Mouse (Mus musculus) spleen, adult 12 weeks (tissue): ENCODE measurements around the gene Fgf15.
"Not testable (repeated sequence)": the region's sequence is repeated elsewhere in the genome, so short reads cannot be mapped to it uniquely, and the experiment has no call there.

ENCODE experiments used
- DNase-seq: peaks from one replicate; pipeline ENCODE4 v3.0.0; 2022; ENCODE audit warnings: low spot score

Gene Fgf15

GRCm38 (mm10) chr7:144891863-144892262 is 4.5 kb upstream of the Fgf15 start:
- no peak for DNase-seq

- no peak for DNase-seq
Observed at GRCm38 (mm10) chr7:144892322-144892721, 4.0 kb upstream of the Fgf15 start.

- DNase-seq = no peak
Observed at GRCm38 (mm10) chr7:144894191-144894590, 2.1 kb upstream of the Fgf15 start.

GRCm38 (mm10) chr7:144894706-144895105 is 1.6 kb upstream of the Fgf15 start:
- DNase-seq = no peak

DNA sequence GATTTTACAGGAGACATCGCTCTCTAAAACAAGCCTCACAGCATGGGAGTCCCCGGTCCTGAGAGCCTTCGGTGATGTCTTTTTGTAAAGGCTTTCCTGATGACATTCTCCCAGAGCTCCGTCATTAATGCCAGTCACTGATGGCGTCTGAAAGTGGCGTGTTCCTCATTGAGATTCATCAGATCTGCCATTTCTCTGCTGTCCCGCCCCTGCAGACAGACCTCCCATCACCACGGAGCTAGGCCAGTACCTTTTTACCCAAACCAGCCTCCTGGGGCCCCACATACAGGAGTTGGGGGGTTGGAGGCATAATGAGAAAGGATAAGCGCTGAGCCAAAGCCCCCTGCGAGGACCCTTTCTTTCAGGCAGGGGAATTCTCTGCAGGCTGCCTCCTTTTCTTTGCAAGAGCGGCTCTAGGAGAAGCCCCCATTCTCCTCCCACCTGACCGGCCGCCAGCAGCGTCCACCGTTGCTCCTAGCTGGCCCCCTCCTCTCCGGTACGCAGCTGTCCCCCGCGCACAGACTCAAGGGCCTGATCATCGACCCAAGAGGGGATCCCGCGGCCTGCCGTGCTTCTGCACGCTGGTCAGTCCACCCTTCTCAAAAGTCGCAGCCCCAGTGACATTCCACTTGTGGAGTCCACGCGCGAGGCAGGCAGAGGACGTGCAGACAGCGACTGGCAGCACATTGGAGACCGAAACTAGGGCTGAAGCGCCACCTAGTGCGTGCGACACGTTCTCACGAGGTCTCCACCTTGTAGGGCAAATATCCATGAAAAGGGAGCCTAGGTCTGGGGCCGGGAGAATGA is 823 bp upstream of the Fgf15 start:
- peak; percentile 27 for DNase-seq

DNA sequence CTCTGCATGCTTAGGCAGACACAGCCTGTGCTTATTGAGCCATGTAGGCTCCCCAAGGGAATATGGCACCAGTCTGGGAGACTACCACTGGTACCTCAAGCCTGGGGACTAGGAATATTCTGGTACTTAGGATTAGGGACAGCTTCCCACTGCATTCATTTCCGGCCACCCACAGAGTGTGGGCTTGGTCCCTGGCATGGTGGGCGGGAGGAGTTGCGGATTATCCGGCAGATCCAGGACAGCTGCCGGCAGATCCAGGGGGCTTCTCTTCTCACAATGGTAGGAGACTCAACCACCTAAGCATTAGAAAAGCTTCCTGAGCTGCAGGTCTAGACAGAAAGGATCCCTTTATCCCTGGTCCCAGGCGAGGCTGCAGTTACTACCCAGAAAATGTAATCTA is 2.2 kb downstream of the Fgf15 start:
- no peak for DNase-seq

- DNase-seq = not testable (repeated sequence)
Observed at GRCm38 (mm10) chr7:144905514-144905913, 9.2 kb downstream of the Fgf15 start.

- DNase-seq = peak; percentile 42
Observed at GRCm38 (mm10) chr7:144906708-144907397, 10.5 kb downstream of the Fgf15 start.

GRCm38 (mm10) chr7:144907793-144908192 is 11.5 kb downstream of the Fgf15 start:
- DNase-seq = no peak

- DNase-seq = no peak
Observed at GRCm38 (mm10) chr7:144908705-144909104, 12.4 kb downstream of the Fgf15 start.

GRCm38 (mm10) chr7:144911121-144911520 is 14.8 kb downstream of the Fgf15 start:
- no peak for DNase-seq

- no peak for DNase-seq
Observed at GRCm38 (mm10) chr7:144912897-144913296, 16.6 kb downstream of the Fgf15 start.

DNA sequence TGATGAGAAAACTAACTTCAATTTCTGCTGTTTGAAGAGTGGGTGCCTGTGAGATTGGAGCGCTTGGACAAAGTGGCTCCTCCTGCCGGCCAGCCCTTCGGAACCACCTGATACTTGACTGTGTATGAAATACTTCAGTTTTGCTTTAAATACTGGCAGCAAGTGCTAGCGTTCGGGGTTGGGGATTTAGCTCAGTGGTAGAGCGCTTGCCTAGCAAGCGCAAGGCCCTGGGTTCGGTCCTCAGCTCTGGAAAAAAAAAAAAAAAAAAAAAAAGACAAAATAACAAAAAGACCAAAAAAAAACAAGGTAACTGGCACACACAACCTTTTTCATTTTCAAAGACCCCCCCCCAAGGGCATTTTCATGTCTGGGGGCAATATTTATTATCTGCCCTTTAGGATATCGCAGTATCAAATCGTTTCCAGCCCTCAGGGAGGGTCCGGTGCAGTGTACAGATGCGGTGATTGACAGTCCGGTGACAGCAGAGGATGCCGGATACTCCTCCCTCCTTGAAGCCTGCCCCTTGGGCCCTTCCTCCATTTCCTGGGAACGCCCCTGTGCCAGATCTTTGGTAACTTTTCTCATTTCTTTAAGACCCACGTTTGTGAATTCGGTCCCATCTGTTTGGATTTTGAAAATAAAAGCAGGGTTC is 18.1 kb downstream of the Fgf15 start:
- no peak for DNase-seq

DNA sequence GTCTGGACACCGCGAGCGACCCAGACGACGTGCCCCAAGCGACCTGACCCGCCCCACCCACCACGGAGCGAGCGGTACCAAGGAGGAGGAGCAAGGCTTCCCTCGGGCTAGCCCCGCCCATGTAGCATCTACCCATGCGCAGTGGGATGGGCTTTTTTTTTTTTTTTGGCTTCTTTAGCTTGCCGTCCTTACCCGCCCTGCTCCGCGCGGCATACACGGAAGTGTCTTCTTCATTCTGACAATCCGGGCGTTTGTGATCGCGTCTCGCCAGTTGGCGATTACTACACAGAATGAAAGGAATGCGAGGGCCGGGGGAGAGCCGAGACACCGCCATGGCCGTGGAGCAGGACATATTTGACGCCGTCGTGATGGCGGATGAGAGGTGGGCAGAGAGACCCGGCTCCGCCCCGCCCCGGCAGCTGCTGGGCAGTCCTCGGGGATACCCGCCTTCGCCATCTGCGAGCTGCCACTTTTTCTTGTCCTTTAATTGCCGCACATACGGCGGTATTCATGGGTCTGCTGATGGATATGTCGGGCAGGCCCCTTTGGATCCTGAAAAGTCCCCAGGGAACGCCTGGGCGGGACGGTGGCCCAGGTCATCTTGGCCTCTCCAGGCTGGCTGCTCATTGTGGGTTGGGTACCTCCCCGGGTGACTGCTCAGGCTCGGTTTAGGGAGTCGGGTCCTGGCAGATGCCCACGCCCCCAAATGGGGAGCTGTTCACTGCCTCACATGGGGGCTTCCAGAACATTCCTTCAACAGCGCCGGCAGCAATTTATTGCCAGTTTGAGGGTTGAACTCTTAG is 18.8 kb downstream of the Fgf15 start, which contains the start of gene LTO1:
Gene LTO1 (plus strand): TSS at position 153 of the 803 bp plus-strand sequence.
- DNase-seq = peak; percentile 81

- DNase-seq = no peak
Observed at GRCm38 (mm10) chr7:144918823-144919222, 22.5 kb downstream of the Fgf15 start.

GRCm38 (mm10) chr7:144927591-144927990 is 31.3 kb downstream of the Fgf15 start:
- no peak for DNase-seq

- DNase-seq = no peak
Observed at GRCm38 (mm10) chr7:144928009-144928888, 31.9 kb downstream of the Fgf15 start.

GRCm38 (mm10) chr7:144928889-144929210 is 32.5 kb downstream of the Fgf15 start:
- no peak for DNase-seq

DNA sequence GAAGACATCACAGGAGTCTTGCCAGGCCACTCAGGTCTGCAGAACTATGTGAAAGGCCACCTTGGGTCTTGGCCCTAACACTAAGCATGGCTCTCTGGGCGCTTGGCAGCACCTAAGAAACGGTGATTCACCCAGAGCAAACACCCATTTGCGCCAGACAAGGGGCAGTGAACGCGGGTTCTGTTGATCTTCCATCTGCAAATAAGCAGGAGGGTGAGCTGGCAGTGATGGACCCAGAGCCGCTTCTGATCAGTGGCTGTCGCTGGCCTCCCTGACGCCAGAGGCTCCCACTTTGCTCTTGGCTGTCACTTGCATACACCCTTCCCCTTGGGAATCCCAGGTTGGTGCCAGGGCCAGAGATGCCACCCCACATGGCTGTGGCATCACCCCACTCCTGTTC is 33.2 kb downstream of the Fgf15 start:
- no peak for DNase-seq

DNA sequence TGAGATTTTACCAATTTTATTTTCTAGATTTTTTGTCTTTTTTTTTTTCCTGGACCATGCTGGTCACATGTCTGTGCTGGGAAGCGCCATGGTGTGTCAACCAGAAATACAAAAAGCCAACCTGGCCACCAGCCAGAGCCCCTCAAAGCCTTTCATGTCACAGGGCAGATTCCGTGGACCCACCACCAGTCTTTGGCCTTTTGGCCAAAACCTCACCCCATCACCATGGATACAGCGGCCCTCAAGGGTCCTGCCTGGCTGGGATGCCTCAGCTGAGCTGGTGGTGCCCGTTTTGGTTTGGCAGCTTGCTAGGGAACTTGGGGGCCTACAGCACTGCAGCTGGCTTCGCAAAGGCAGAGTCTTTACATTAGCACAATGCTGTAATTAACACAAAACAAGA is 33.6 kb downstream of the Fgf15 start:
- no peak for DNase-seq

- DNase-seq = no peak
Observed at GRCm38 (mm10) chr7:144931778-144932177, 35.4 kb downstream of the Fgf15 start.
